Mouse (Mus musculus) urinary bladder, postnatal 4 days (tissue): ENCODE data around the gene Gramd1c.
A peak's percentile ranks its signal among the peaks of the same experiment; 100 is the strongest.

ENCODE experiments used
- DNase-seq, 2 experiments: peaks; one replicate each; pipeline ENCODE4 v3.0.0; 2021 to 2022; ENCODE audit warnings: low spot score in 2 of 2

Gene Gramd1c

GRCm38 (mm10) chr16:43958038-43958437 lies 105.1 kb downstream of the Gramd1c start:
- peak; percentile 3 to 8 for DNase-seq

GRCm38 (mm10) chr16:43954913-43955312 lies 108.2 kb downstream of the Gramd1c start:
- no peak for DNase-seq

GRCm38 (mm10) chr16:43951591-43951990 lies 111.6 kb downstream of the Gramd1c start:
- DNase-seq = no peak

- no peak for DNase-seq
Observed at GRCm38 (mm10) chr16:43945869-43946268, 117.3 kb downstream of the Gramd1c start.

- DNase-seq = no peak
Observed at GRCm38 (mm10) chr16:43945351-43945750, 117.8 kb downstream of the Gramd1c start.

DNA sequence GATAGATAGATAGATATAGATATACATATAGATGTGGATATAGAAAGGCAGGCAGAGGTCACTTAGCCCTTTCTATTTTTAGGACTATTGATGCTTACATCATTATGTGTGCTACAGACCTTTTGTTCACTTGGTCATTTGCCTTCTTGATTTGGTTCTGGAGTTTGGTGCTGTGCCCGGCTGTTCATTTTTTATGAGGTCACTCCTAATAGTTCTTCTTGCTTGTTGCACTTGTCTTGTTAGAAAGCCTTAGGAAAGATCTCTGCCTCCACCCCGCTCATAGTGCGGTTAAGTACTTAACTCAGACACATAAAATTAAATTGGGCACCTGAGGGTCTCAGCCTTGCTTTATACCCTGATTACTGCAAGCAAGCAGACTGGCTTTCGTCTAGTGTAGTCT lies 122.3 kb downstream of the Gramd1c start:
- DNase-seq = no peak

GRCm38 (mm10) chr16:43935892-43936291 lies 127.3 kb downstream of the Gramd1c start:
- no peak for DNase-seq

DNA sequence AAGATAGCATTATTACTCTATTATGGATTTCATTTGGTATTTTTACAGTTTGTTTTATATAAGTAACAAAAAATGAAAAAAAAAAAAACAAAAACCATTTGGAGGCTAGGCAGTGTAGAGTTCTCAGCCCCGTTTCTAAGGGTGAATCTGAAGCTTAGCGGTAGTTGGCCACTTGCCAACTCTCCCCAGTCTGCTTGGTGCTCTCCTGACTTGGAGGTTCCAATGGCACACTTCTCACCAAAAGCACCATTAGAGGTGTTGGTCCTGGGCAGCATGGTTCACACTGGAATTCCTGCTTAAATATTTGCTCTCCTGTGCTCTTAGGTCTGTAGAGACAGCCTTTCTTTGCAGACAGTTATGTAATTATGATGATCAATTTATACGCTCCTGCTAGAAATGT lies 127.8 kb downstream of the Gramd1c start:
- DNase-seq = no peak

- DNase-seq = no peak
Observed at GRCm38 (mm10) chr16:43934856-43935255, 128.3 kb downstream of the Gramd1c start.

GRCm38 (mm10) chr16:43933041-43933440 lies 130.1 kb downstream of the Gramd1c start:
- DNase-seq = no peak

DNA sequence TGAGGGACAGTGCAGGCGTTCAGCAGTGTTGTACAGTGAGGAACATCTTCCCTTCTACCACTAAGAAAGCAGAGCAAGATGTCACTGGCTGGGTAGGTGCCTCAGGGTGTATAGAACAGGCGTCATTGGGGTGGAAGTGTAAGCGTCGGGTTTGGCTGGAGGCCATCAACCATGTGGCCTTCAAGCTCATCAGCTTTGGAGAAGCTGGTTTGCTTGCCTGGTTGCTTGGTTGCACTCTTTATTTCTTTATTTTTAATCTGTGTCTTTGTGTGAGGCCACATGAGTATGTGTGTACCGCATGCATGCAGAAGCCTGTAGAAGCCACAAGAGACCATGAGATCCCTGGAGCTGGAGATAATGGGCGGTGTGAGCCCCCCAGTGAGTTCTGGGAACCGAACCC lies 130.8 kb downstream of the Gramd1c start:
- DNase-seq = no peak

- DNase-seq = no peak
Observed at GRCm38 (mm10) chr16:43931502-43931901, 131.6 kb downstream of the Gramd1c start.

DNA sequence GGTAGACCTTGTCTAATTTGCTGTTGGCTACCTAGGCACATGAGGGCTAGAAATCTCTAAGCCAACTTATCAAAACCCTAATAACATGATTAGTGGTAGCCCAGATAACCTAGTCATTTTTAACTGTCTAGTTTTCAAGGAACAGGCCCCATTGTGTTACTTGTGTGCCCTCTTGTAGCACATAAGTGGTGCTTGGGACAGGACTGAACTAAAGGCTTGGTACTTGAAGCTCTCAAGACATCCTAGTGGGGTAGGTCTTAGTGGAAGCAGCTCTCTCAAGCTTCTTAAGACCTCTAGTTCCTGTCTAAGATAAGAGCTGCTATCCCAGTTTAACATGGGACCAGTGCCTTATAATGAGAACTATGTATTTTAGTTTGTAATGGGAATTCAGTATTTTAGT lies 132.6 kb downstream of the Gramd1c start:
- no peak for DNase-seq
